Mouse (Mus musculus): Measurements from ENCODE around the gene Gm49325.

GRCm38 (mm10) chr10:77647461-77647860 lies 41.5 kb downstream of the Gm49325 start:
- TF ChIP-seq POLR2A (IDR thresholded peaks at IDR 0.05; ENCODE audit: low read depth, low read length) (no peak), CTCF (IDR thresholded peaks at IDR 0.05; ENCODE audit: borderline replicate concordance, insufficient read depth, low read length) (no peak)
